Mouse (Mus musculus): ENCODE results near the gene Cpt1c. TPM values are rescaled to one million over a fixed set of nuclear protein-coding genes. Genes with fewer than 3 reads are reported as not detected.

The Cpt1c gene
- polyA plus RNA-seq, 1 experiment from 2014 or later = 1.5 TPM

DNA sequence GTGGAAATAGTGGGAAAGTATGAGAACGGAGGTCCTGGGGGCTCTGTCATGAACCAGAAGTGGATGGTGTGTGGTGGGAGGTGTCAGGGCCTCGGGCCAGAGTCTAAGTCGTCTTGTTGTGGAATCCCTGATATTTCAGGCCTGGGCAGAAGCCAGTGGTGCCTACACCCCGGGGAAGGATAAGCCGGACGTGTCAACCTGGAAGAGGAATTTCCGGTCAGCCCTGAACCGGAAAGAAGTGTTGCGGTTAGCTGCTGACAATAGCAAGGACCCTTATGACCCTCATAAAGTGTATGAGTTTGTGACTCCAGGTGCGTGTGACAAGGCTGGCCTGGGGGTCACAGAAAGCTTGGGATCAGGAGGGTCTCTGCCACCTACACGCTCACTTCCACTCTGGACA, 25.1 kb upstream of the Cpt1c start:
- 77% methylated on average over 11 of the region's 11 CpGs for WGBS (ENCODE audit: insufficient replicate concordance)
- Histone ChIP-seq H3K9ac (no peak overlapping the region), H3K9me3 (replicated peaks) (no peaks in the 10 kb centered on the region), H3K27ac (replicated peaks) (no peak overlapping the region), H3K4me1 (replicated peaks) (peaks cover 43% of the 10 kb centered on the region), H3K4me3 (replicated peaks) (peak overlapping the region; percentile 21; the same call in 1 of the 2 replicates), H3K36me3 (replicated peaks) (peaks cover 64% of the 10 kb centered on the region), H3K4me2 (peak overlapping the region; percentile 92), H3K27me3 (no peaks in the 10 kb centered on the region)
- ATAC-seq (ENCODE audit: insufficient read depth) = no peak

DNA sequence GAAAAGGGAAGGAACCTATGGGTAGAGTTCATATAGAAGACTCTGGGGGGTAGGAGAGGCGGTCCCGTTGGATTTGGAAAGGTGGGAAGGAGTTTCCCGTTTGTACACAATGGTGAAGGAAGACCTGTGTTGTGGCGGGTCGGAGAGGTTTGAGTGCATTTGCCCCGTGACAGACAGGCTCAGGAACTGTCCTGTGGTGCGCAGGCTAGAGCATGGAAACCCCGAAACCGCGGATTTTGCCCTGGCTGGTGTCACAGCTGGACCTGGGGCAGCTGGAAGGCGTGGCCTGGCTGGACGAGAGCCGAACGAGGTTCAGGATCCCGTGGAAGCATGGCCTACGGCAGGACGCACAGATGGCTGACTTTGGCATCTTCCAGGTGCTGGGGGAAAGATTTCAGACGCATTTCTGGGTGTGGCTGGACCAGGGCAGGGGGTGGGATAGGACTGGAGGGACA, 23.9 kb upstream of the Cpt1c start, which contains the start of gene Bcl2l12:
Gene Bcl2l12 (minus strand): TSS at position 212 of the 455 bp plus-strand sequence.
- Histone ChIP-seq H3K27me3 (no peaks in the 10 kb centered on the region), H3K9me3 (replicated peaks) (no peaks in the 10 kb centered on the region), H3K27ac (replicated peaks) (peak within 1 kb of the TSS; percentile 93), H3K9ac (peak within 1 kb of the TSS; percentile 76), H3K4me2 (peak within 1 kb of the TSS; percentile 92), H3K36me3 (replicated peaks) (peaks cover 64% of the 10 kb centered on the region), H3K4me3 (replicated peaks) (peak within 1 kb of the TSS; percentile 67), H3K4me1 (replicated peaks) (peaks cover 43% of the 10 kb centered on the region)
- under 1% methylated on average over 18 of the region's 18 CpGs for WGBS (ENCODE audit: insufficient replicate concordance)
- ATAC-seq (ENCODE audit: insufficient read depth) = no peak

DNA sequence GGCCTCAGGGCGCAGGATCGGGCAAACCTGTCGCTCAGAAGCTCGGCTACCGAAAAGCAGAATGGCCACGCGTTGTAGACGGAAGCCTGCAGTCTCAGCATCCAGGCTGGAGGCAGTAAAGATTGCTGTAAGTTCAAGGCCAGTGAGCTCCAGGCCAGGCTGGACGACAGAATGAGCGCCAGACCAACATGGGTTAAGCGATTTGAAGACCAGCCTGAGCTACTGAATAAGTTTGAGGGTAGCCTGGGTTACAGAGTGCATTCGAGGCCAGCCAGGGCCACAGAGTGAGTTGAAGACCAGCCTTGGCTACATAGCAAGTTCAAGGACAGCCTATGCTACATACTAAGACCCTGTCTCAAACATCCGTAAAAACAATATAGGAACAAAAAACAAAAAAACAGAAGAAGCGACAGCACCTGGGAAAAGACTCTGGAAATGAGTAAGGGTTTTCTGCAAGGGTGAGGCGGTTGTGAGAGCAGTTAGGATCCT, 23.3 kb upstream of the Cpt1c start:
- Histone ChIP-seq H3K36me3 (replicated peaks) (peaks cover 64% of the 10 kb centered on the region), H3K27ac (replicated peaks) (peak overlapping the region; percentile 93), H3K4me1 (replicated peaks) (peaks cover 43% of the 10 kb centered on the region), H3K9me3 (replicated peaks) (no peaks in the 10 kb centered on the region), H3K27me3 (no peaks in the 10 kb centered on the region), H3K4me3 (replicated peaks) (peak overlapping the region; percentile 67), H3K9ac (peak overlapping the region; percentile 76), H3K4me2 (peak overlapping the region; percentile 92)
- under 1% methylated on average over 15 of the region's 15 CpGs for WGBS (ENCODE audit: insufficient replicate concordance)
- peak; percentile 2; the same call in 1 of the 2 replicates for ATAC-seq (ENCODE audit: insufficient read depth)

DNA sequence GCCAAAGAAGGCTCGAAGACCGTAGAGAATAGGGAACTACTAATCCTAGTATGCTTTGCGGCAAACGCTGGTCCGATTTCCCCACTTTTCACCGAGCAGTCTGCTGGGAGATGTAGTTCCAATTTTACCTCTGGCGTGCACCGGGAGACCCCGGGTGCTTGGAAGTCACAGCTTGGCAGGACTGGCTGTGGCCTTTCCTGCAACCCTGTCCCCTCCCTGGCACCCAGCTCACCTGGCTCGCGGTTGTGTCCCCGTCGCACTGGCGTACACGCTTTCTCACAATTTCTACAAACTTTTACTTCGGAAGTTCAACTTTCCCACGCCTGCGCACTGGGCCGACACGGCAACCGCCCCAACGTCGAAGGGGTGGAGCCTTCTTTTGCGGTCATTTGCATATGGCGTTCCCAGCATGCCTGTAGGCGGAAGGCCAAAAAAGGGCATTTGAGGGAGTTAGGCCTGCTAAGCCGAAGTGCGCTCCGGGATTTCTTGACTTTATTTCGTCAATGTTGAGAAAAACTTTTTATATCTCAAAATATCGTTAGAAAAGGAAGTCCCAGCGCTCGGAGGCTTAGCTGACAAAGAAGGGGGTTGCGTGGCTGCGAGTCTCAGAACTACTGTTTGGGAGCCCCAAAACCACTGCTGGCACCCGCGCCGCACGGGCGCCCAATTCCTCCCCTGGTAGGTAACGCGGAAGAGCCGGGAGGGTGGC, 22.7 kb upstream of the Cpt1c start, which contains the start of gene Irf3:
Gene Irf3 (plus strand): TSS at position 418 of the 709 bp plus-strand sequence.
- peaks cover 64% of the 10 kb centered on the region for H3K36me3 ChIP-seq (replicated peaks)
- under 1% methylated on average over 43 of the region's 43 CpGs for WGBS (ENCODE audit: insufficient replicate concordance)
- ATAC-seq (ENCODE audit: insufficient read depth) = peak; percentile 91

DNA sequence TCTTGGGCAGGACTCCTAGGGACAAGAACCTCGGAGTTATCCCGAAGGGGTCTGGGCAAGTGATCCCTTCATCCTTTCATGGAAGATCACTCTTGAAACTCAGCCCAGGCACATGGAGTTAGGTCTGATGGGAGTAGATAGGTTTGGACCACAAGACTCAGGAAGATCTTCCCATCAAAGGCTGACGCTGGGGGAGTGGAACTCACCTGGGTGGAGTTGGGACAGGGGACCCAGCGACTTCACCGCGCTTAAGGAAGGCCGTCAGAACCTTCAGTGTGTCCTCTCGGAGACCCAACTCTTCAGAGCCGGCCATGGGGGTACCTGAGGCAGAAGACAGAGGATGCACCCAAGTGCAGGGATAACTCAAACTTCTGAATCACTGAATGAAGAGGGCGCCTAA, 22.0 kb upstream of the Cpt1c start:
- Histone ChIP-seq H3K36me3 (replicated peaks) (peaks cover 64% of the 10 kb centered on the region), H3K4me1 (replicated peaks) (peaks cover 43% of the 10 kb centered on the region)
- WGBS (ENCODE audit: insufficient replicate concordance) = 13% methylated on average over 10 of the region's 10 CpGs

More for the DNA sequence above, 22.7 kb upstream of the Cpt1c start, which contains the start of gene Irf3:
- Histone ChIP-seq H3K9ac (peak within 1 kb of the TSS; percentile 76), H3K9me3 (replicated peaks) (no peaks in the 10 kb centered on the region), H3K27me3 (no peaks in the 10 kb centered on the region), H3K4me1 (replicated peaks) (peaks cover 43% of the 10 kb centered on the region), H3K27ac (replicated peaks) (peak within 1 kb of the TSS; percentile 93), H3K4me2 (peak within 1 kb of the TSS; percentile 92), H3K4me3 (replicated peaks) (peak within 1 kb of the TSS; percentile 67)

DNA sequence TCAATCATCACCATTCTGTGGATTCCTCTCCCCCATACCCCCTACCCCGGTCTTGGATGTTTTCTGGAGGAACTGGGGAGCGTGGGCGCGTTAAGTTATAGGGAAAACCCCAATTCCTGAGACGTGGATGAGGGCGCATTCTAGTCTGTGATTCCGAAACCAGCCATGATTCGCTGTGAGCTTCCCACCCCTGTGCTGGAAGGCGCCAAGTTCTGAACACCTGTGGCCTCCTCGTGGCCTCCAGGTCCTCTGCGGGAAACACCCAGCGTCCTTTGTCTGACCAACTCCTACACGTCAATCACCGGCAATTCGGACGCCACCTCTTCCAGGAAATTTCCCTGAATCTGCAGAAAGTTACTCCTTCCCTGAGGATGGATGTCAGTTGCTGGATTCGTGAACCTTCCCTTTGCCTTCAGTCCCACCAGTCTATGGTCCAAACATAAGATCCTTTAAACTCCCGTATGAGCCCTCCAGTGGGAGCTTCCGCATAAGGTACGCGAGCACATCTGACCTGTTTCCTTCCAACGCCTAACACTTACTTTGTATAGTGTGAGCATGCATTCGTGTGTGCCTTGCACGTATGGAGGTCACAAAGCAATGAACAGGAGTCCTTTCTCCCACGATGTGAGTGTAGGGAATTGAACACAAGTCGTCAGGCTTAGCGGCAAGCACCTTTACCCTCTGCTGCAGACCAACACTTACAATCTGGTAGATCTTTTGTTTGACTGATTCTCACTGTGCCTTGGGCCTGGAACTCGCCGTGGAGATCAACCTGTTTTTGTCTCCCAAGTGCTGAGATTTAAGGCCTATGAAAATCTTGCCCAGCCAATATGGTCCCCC, 12.4 kb upstream of the Cpt1c start:
- peaks cover 56% of the 10 kb centered on the region for H3K4me1 ChIP-seq (replicated peaks)
- H3K9me3 ChIP-seq (replicated peaks) = no peaks in the 10 kb centered on the region
- no peaks in the 10 kb centered on the region for H3K27me3 ChIP-seq
- peak overlapping the region; percentile 95 for H3K4me3 ChIP-seq (replicated peaks)
- peak overlapping the region; percentile 84 for H3K27ac ChIP-seq (replicated peaks)
- ATAC-seq (ENCODE audit: insufficient read depth) = peak; percentile 24
- under 1% methylated on average over 29 of the region's 29 CpGs for WGBS (ENCODE audit: insufficient replicate concordance)
- peaks cover 16% of the 10 kb centered on the region for H3K36me3 ChIP-seq (replicated peaks)
- H3K9ac ChIP-seq = peak overlapping the region; percentile 73
- peak overlapping the region; percentile 99 for H3K4me2 ChIP-seq

More for the DNA sequence above, 22.0 kb upstream of the Cpt1c start:
- Histone ChIP-seq H3K9me3 (replicated peaks) (no peaks in the 10 kb centered on the region), H3K27ac (replicated peaks) (peak overlapping the region; percentile 93), H3K4me3 (replicated peaks) (peak overlapping the region; percentile 67), H3K4me2 (peak overlapping the region; percentile 92), H3K9ac (peak overlapping the region; percentile 72), H3K27me3 (no peaks in the 10 kb centered on the region)
- ATAC-seq (ENCODE audit: insufficient read depth) = no peak

DNA sequence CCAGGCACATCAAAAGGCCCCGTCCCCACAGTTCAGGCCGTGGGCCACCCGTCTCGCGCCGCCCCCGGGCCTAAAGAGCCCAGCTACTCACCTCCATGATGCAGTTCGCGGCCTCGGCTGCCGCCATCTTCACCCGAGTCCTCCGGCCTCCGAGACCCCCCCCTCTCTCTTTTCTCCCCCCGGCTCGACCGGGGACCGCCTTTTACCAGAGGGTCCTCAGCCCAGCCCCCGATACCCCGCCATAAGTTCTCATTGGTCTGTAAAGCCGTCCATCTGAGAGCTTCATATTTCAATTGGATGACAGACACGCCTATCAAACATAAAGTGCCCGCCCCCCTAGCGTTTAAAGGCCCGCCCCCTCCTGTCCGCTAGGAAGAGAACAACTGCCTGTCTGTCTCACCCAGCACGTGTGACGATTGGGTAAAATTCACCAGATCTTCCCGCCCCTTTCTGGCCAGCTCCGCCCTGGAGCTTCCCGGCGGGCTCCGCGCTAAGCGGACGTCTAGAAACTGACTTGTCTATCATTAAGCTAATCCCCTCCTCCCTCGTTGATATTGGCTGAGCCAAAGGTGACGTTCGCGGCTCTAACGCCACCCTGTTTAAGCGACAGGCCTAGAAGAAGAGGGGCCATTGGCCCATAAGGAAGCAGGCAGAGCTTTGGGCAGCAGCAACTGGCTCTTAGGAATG, 11.7 kb upstream of the Cpt1c start, which contains the start of gene Prmt1:
Gene Prmt1 (minus strand): TSS at position 377 of the 687 bp plus-strand sequence.
- H3K27me3 ChIP-seq = no peaks in the 10 kb centered on the region
- H3K9ac ChIP-seq = peak within 1 kb of the TSS; percentile 90
- peak within 1 kb of the TSS; percentile 99 for H3K4me2 ChIP-seq
- WGBS (ENCODE audit: insufficient replicate concordance) = under 1% methylated on average over 42 of the region's 42 CpGs
- no peaks in the 10 kb centered on the region for H3K9me3 ChIP-seq (replicated peaks)
- peak within 1 kb of the TSS; percentile 95 for H3K4me3 ChIP-seq (replicated peaks)
- H3K4me1 ChIP-seq (replicated peaks) = peaks cover 56% of the 10 kb centered on the region
- ATAC-seq (ENCODE audit: insufficient read depth) = peak; percentile 95
- H3K27ac ChIP-seq (replicated peaks) = peak within 1 kb of the TSS; percentile 90
- H3K36me3 ChIP-seq (replicated peaks) = peaks cover 16% of the 10 kb centered on the region

DNA sequence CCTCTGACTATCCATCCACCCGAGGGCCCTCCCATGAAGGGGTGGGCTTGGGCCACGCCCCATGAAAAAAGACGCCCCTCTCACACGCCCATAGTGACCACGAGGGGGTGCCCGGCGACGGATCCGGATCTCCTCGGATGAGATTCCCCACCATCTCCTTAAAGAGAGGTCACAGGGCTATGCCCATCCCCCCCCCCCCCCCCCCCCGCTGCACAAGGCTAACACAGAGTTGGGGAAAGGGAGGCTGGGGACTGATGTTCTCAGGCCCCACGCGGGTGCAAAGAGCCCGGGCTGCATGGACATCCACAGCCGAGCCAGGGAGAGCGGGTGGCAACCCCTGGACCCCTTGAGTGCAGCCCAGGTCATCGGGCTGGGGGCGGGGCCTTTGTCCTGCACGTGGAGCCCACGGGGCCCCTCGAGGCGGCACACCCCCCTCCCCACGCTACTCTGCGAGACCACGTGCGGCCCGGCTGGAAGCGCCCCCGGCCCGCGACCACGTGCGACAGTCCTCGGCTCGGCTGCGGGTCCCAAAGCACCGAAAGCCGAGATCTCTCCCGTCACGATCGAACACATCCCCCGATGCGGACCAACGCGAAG, 11.0 kb upstream of the Cpt1c start:
- Histone ChIP-seq H3K36me3 (replicated peaks) (peaks cover 21% of the 10 kb centered on the region), H3K4me3 (replicated peaks) (peak overlapping the region; percentile 95), H3K4me2 (peak overlapping the region; percentile 99), H3K27ac (replicated peaks) (peak overlapping the region; percentile 90), H3K9me3 (replicated peaks) (no peaks in the 10 kb centered on the region), H3K9ac (peak overlapping the region; percentile 90), H3K4me1 (replicated peaks) (peaks cover 56% of the 10 kb centered on the region), H3K27me3 (no peaks in the 10 kb centered on the region)
- WGBS (ENCODE audit: insufficient replicate concordance) = under 1% methylated on average over 44 of the region's 45 CpGs
- no peak for ATAC-seq (ENCODE audit: insufficient read depth)

DNA sequence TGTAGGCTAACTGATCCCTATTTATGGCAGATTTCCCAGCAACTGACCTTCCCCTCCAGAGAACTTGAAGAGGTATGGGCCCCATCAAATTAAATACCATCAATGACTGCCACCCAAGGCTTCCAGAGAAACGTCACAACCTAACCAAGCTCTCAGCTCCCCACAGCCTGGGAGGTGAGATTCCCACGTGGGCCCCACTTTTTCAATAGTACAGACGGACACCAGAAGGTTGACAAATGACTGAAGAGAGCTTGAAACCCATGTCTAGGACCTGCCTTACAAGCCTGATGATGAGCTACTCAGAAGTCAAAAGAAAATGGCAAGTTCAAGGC, 10.1 kb upstream of the Cpt1c start:
- H3K4me3 ChIP-seq (replicated peaks) = peak overlapping the region; percentile 95
- peak overlapping the region; percentile 99 for H3K4me2 ChIP-seq
- peaks cover 25% of the 10 kb centered on the region for H3K36me3 ChIP-seq (replicated peaks)
- H3K27me3 ChIP-seq = no peaks in the 10 kb centered on the region
- peak overlapping the region; percentile 90 for H3K27ac ChIP-seq (replicated peaks)
- no peaks in the 10 kb centered on the region for H3K9me3 ChIP-seq (replicated peaks)
- 31% methylated on average over 3 of the region's 3 CpGs for WGBS (ENCODE audit: insufficient replicate concordance)
- no peak for ATAC-seq (ENCODE audit: insufficient read depth)
- peaks cover 56% of the 10 kb centered on the region for H3K4me1 ChIP-seq (replicated peaks)
- no peak overlapping the region for H3K9ac ChIP-seq

Data from liver, embryonic 15.5 days (tissue).